Mouse (Mus musculus) spleen, adult 10 weeks (tissue): ENCODE results near the gene Olfr853. TPM values are rescaled to one million over a fixed set of nuclear protein-coding genes. Genes with fewer than 3 reads are reported as not detected.

Source experiments
- polyA plus RNA-seq: library from polyadenylated mRNA; stranded (reverse); fragments of 350-450 nt; fragmentation: Illumina TruSeq; extraction: RNeasy Lipid Tissue Mini Kit (QIAGEN cat#74804); gene quantifications from one replicate; pipeline ENCODE4 v1.2.3, GENCODE M21; 2015; ENCODE audit warnings: low replicate concordance; ENCODE audit not compliant: insufficient read depth

Olfr853 gene
- polyA plus RNA-seq, result not detected

DNA sequence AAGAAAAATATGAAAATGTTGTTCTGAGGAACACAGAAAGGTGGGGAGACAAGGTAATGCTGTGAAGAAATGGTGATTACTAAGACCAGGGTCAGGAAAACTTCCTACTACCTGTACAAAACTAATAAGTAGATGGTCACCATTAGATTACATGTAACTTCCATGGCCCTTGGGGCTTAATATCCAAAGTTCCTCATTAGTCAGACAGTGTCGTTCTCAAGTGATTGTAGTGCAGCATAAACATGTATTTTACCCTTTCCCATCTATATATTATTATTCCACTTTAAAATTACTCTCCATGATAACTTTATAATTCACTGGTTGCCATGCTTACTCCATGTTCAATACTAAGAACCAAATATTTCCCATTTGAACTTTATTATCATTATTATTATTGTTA, at the start of gene Olfr853:
Gene Olfr853 (minus strand): TSS at position 101 of the 400 bp plus-strand sequence.

DNA sequence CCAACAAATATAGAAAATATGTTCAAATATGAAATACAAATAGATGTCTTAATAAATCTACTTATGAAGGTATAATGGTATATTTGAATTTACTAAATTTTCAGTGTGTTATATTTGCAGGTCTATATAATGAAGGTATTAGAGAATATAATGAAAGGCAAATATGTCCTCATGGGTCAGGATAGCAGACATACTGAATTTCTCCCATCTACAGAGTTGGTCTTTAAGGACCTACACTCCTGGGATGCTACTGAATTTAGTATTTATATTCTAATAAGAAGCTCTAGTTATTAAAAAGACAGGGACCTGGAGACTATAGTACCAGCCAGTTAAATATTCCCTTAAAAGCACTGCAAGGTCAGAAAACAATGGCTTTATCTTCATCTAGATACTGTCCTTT, 41.4 kb upstream of the Olfr853 start, which contains the start of gene Olfr855:
Gene Olfr855 (plus strand): TSS at position 301 of the 400 bp plus-strand sequence.

DNA sequence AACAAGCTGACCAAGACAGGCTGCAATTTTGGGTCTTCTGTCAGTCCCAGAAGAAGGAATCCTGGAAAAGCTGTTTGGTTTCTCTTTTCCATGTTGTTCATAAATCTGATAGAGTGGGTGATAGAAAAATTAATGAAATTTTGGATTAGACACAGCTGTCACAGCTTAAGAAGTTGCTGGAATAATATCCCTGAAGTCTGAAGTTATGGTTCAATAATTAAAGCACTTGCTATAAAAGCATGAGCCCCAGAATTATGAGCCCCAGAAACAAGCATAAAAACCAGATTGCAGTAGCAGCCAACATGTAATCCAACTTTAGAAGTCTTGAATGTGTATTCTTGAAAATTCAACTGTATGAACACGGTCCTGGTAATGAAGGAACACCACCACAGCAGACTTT, 26.4 kb upstream of the Olfr853 start, which contains the start of gene Olfr854:
Gene Olfr854 (minus strand): TSS at position 101 of the 400 bp plus-strand sequence.

DNA sequence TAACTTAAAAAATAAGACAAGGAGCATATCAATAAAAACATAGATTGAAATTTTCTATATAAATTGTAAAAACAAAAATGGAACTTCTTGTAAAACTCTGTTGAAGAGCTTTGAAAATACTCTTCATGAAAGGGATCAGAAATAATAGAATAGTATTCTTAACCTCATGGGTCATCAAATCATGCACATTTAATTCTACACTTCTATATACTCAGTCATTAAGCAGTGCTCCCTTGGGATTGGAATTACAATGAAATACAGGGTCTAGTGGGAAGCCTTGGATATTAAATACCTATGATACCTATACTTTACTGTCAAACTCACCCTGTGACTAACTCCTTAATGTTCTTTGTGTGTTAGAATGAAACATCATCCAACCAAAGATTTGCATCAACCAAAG, 47.9 kb downstream of the Olfr853 start, which contains the start of gene Olfr851:
Gene Olfr851 (plus strand): TSS at position 301 of the 400 bp plus-strand sequence.

Other genes starting within 250 kb of the Olfr853 start
- gene Olfr844, start 224.7 kb downstream of the Olfr853 start, polyA plus RNA-seq, result not detected
- gene Olfr845, start 204.6 kb downstream of the Olfr853 start, polyA plus RNA-seq, result not detected
- not detected for gene Olfr846, start 177.1 kb downstream of the Olfr853 start, polyA plus RNA-seq
- gene Olfr847, start 162.4 kb downstream of the Olfr853 start, polyA plus RNA-seq, result not detected
- gene Olfr849, start 100.8 kb downstream of the Olfr853 start, polyA plus RNA-seq, result not detected
- gene Olfr850, start 62.8 kb downstream of the Olfr853 start, polyA plus RNA-seq, result not detected
- gene Olfr851, start 47.8 kb downstream of the Olfr853 start, polyA plus RNA-seq, result not detected
- gene Olfr854, start 26.3 kb upstream of the Olfr853 start, polyA plus RNA-seq, result not detected
- gene Olfr855, start 41.5 kb upstream of the Olfr853 start, polyA plus RNA-seq, result not detected
- gene Zfp317, start 81.0 kb upstream of the Olfr853 start, polyA plus RNA-seq, result 51.6 TPM
- not detected for gene Olfr857, start 168.4 kb upstream of the Olfr853 start, polyA plus RNA-seq
- gene Olfr58, start 239.2 kb upstream of the Olfr853 start, polyA plus RNA-seq, result not detected